Mouse (Mus musculus): ENCODE results near the gene Lpo. TPM values are rescaled to one million over a fixed set of nuclear protein-coding genes. Genes with fewer than 3 reads are reported as not detected.

Lpo gene
- 0.42 and 0.63 TPM in 2 replicates for polyA plus RNA-seq (2012; rRNA removed)

DNA sequence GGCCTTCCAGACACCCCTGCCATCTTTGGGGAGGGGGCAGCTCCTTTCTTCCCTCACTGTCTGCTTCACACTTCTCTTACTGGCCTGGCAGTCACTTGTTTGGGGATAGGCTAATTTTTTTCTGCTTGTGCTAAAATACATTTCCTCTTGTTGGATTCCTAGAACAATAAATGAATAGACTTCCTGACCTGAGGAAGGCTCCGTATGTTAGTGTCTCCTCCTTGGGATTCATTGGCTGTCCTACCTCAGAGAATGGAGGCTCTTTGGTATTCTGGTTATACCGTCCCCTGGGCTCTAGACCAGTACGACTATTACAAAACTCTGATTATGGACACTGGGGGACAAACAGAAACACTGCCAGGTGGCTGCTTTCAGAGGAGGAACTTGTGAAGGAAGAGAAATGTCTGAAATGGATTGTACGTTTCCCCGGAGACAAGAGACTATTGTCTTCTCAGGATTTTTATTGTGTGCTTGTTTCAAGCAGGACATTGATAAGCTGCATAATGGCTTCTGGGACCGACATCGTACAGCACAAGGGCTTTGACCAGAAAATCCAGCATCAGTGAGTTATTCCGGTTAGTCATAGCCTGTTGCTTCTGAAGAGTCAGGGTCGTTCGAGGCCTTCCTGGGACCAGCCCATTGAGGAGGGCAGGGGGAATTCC lies at the start of gene Lpo:
Lpo (minus strand) TSS at position 51 of the 662 bp plus-strand sequence.
- peak in 1 of 2 experiments; percentile 6 for DNase-seq (ENCODE audit: extremely low spot score in 1 of 2, low spot score in 1 of 2)

DNA sequence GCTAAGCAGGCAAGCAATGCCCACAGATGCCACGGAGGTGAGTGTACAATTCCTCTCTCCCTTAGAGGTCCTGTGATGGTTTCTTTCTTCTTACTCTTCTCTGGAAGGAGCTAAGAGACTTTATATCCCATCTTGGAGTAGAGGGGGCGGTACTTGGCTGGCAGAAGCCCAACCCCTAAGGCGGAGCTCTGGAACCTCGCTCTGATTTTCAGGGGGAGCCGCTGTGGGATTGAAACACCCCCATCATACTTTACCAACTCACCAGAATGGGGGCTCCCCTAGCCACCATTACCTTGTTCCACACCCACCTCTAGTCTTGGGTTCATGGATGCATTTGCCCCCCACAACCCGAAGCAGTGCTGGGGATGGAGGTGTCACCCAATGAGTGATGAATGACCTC lies 47.3 kb upstream of the Lpo start, which contains the start of gene Epx:
Epx (minus strand) TSS at position 101 of the 400 bp plus-strand sequence.
- DNase-seq (ENCODE audit: extremely low spot score in 1 of 2, low spot score in 1 of 2) = no peak

DNA sequence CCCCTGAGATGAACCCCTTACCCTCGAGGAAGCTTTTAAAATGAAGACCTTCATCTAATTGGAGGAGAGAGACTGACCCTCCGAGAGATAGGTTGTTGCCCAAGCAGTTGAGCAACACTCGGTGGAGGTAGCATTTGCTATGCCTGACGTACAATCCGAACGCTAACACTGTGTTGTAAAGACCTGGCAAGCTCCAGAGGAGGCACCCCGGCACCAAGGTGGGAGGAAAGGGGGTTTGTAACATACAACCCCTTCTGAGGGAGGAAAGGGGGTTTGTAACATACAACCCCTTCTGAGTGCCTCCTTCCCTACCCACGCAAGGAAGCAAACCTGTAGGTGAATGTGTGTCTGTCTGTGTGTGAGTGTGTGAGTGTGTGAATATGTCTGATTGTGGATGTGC lies 43.7 kb upstream of the Lpo start:
- DNase-seq (ENCODE audit: extremely low spot score in 1 of 2, low spot score in 1 of 2) = no peak

DNA sequence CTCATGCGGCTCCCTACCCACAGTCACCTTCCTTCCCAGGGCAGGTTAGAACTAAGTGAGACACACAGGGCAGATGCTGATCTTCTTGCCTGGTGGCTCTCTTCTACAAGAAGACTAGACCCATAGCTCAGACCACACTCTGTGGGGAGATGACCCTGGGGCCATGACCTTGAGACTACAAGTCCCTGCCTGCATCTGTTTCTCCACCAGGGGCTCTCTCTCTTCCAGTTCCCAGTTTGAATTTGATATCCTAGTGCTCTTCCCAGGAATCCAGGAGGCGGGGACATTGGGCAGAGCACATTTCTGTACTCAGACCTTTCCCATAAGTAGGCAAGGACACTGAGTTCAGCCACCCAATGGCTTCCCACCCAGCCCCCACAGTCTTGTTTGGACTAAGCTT lies 42.0 kb upstream of the Lpo start:
- no peak for DNase-seq (ENCODE audit: extremely low spot score in 1 of 2, low spot score in 1 of 2)

DNA sequence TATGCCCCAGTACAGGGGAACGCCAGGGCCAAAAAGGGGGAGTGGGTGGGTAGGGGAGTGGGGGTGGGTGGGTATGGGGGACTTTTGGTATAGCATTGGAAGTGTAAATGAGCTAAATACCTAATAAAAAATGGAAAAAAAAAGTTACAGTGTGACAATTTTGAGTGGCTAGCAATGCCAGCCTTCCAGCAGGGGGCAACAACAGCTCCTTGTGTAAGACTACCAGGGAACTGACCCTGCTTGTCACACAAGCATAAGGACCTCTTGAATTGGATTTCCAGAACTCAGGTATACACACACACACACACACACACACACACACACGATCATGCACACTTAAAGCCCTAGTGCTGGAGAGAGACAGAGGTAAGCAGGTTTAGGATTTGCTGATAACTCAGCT lies 38.8 kb upstream of the Lpo start:
- peak in 1 of 2 experiments; percentile 50 for DNase-seq (ENCODE audit: extremely low spot score in 1 of 2, low spot score in 1 of 2)

DNA sequence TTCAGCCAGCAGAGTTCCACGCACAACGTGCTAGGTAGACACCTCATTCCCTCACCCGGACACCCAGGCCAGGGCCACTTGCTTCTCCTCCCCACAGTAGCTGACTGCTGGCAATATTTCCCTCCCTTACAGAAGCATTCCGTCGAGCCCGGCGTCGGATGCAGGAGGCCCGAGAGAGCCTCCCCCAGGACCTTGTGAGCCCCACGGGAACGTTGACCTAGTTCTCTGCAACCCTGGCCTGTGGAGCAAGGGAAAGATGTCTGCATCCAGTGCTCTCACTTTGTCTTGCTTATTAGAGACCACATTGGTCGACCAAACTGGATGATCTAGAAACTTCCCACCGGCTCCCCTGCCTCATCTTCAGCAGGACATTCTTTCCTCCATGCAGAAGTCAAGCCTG lies 34.7 kb upstream of the Lpo start:
- no peak for DNase-seq (ENCODE audit: extremely low spot score in 1 of 2, low spot score in 1 of 2)

DNA sequence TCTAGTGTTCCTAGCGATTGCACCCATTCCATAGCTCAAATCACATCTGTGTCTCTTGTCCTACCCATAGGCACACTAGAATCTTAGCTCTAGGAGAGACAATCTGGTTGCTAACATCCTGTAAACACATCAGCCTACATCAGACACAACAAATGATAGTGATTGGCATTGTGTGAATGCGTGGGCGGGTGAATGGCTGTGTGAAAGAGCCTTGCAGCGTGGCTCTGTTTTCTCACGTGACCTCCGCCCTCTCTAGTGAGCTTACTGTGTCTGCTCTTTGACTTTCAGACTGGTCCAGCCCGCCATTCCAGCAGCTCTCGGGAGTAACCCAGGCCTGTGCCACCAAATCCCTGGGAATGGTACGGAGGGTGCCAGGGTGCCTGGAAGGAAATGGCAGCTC lies 32.3 kb upstream of the Lpo start:
- DNase-seq (ENCODE audit: extremely low spot score in 1 of 2, low spot score in 1 of 2) = peak in 1 of 2 experiments; percentile 8

DNA sequence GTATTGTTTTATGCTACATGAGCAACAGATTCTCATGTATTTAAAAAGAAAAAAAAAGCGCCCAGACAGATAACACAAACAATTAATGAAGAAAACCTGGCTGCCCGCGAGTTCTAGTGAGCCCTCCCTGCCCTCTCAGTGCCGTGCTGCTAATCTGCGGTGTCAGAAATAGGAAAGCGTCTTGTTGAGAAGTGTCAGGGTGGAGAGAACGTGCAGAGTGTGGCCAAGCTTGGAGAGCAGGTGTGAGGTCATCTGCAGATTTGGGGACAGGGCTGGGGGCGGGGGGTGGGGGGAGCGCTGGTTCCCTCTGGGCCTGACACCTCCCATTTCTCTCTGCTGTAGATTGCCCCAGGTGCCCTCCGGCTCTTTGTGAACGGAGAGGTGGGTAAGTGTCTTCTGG lies 31.2 kb upstream of the Lpo start:
- no peak for DNase-seq (ENCODE audit: extremely low spot score in 1 of 2, low spot score in 1 of 2)

DNA sequence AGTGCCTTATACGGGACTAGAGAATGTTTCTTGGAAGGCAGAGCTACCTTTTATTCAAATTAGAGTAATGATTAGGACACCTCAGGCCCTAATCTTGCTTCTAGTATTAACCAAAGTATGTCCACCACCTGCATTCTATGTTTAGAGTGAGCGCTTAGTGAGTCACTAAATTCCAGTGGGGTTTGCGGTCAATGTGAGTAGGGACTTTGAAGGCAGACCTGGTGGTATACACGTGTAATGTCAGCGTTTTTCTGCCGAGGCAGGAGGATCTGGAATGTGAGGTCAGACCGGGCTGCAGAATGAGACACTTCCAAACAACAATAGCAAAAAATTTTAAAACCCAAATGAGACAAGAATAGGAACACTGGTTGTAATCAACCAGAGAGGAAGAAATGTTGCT lies 26.5 kb upstream of the Lpo start:
- no peak for DNase-seq (ENCODE audit: extremely low spot score in 1 of 2, low spot score in 1 of 2)

DNA sequence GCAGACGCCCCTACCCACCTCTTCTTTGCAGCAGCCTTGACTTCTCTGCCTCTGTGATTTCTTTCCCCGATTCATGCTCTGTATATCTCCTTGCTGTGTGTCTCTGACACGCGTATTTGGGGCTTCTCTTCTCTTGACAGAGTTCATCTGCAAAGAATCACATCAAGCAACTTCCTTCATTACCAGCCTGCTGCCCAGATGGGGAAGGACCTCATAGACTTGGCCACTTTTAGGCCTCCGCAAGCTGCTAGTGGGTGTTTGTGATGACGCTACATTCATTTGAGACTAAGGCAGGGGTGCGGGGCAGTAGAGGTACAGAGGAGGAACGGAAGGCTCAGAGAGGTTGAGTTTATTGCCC lies 25.5 kb upstream of the Lpo start:
- peak; percentile 15 to 46 for DNase-seq (ENCODE audit: extremely low spot score in 1 of 2, low spot score in 1 of 2)

DNA sequence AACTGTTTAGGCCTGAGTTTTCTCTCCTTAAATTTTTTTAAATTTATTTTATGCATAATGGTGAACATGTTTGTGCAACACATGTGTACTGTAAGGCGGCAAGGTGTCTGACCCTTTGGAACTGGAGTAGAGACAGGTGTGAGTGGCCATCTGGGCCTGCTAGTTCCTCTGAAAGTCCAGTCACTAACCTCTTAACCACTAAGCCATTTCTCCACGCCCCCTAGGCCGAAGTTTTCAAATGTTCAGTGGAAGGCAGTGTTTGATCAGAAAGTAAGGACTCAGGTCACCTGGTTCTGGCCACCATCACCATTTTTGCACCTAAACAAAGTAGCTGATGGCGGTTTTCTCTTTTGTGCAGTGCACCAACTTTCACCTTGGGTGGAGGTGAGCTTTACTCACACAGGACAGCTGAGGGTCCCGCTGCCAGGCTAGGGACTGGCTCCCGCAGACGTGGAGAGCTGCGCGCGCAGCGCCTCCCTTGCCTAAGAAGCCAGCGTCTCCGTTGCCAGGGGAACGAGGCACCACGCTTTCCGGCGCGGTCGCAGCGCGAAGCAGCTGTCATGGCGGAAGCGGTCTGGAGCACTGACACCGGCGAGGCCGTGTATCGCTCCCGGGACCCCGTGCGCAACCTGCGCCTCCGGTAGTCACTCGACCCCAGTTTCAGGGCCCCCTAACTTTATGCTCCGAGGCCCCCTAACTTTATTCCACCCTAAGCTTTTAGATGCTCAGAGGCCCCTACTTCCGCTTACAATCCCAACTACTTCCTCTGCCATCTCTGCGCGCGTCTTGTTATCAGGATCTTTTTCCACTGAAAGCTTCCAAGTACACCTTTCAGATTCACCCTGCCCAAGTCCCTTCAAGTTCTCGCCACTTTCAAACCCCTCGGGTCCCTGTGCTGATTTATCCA lies 24.9 kb upstream of the Lpo start, which contains the start of gene Mks1:
Mks1 (plus strand) TSS at position 526 of the 907 bp plus-strand sequence.
- peak; percentile 80 to 92 for DNase-seq (ENCODE audit: extremely low spot score in 1 of 2, low spot score in 1 of 2)

DNA sequence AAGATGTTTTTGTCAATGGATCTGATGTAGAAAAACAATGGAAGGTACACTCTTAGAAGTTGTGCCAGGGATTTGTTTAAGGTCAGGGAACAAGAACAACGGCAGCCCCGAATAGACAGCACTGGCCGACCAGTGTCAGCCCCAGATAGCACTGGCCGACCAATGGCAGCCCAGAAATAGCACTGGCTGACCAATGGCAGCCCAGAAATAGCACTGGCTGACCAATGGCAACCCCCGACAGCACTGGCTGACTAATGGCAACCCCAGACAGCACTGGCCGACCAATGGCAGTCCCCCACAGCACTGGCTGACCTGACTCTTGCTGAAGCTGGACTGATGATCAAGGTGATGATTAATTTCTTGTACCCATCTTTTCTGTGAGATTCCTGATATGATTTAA lies 19.8 kb upstream of the Lpo start:
- no peak for DNase-seq (ENCODE audit: extremely low spot score in 1 of 2, low spot score in 1 of 2)

DNA sequence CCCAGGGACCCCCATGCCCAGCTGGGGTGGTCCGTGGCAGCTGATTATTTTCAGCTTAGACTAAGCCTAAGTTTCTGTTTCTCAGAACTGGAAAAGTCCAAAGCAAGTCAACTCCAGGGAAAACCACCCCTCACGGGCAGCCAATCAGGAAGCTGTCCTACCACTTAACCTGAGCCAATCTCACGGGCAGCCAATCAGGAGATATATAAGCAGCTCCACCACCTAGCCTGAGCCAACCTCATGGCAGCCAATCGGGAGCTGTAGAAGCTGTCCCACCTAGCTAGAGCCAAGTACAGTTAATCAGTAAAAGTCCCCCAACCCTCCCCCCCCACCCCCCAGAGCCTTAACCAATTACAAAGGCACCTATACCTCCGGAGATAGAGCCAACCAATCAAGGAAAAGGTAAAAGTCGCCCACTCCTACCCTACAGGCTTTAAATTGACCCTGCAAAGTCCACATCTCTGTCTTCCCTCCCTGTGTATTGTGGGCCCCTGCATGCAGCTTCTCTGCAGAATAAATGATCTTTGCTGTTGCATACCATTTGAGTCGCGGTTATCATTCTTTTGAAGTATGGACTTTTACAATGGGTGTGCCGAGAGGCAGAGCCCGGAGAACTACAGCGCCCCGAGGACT lies 19.0 kb upstream of the Lpo start:
- DNase-seq (ENCODE audit: extremely low spot score in 1 of 2, low spot score in 1 of 2) = no peak

DNA sequence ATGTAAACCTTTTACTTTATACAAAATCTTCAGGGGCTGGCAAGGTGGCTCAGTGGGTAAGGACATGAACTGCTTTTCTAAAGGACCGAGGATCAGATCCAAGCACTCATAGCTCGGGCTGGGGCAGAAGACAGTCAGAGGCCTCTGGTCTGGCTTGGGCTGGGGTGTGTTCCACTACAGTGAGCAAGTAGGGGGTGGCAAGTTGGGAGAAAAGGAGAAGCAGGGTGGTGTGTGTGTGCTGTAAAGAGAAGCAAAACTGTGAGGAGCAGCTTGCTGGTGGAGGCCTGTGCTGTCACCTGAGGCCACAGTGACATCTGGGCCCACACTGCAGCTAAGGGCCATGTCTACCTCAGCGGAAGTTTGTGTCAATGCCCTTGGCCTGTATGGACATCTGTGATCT lies 13.3 kb upstream of the Lpo start:
- no peak for DNase-seq (ENCODE audit: extremely low spot score in 1 of 2, low spot score in 1 of 2)

DNA sequence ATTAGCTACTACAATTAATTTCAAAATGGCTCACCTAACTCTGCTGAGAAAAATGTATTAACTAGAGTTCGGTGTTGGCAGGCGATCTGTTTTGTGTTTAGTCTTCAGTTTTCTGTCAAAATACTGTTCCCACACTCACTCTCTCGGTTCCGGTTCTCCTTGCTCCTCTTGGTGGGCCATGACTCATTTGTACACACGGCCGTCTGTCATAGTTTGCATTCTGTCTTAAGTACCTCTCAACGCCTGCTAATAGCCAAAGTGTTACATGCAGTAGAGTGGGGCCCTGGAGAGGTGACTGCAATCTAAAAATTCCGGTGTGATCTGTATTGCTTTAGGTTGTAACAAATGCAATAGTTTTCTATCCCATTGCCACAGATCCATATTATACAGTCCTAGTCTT lies 12.6 kb upstream of the Lpo start:
- DNase-seq (ENCODE audit: extremely low spot score in 1 of 2, low spot score in 1 of 2) = no peak

DNA sequence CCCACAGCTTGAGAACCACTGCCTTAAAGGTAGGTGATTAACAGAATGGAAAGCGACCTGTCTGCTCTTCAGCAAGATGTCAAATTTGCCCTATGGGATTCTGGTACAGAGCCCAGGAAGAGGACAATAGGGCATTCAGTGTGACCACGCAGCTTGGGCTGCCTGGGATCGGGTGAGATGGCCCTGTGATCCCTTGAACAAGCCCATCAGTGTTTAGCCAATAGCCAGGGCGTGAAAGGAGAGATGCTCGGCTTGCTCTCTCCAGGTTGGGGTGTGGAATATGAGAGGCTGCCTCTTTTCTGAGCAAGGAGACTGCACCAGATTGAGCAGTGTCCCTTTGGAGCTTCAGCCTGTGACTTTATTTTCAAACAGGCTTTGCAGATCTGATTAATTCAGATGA lies 6.6 kb downstream of the Lpo start:
- DNase-seq (ENCODE audit: extremely low spot score in 1 of 2, low spot score in 1 of 2) = peak in 1 of 2 experiments; percentile 9

DNA sequence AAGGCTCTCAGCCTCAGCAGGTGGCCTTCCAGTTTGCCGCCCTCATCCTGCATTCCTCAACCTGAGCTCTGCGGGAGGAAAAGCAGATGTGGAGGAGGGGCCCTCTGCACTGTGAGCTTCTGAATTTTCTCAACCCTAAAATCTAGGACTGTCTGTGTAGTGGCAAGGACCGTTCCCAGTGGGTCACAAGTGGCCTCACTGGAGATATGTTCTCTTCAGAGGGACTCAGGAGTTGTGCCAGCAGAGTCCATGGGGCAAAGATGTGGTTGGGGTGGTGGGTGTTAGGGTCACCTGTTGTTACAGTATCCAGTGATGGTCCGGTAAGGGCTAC lies 10.7 kb downstream of the Lpo start:
- no peak for DNase-seq (ENCODE audit: extremely low spot score in 1 of 2, low spot score in 1 of 2)

DNA sequence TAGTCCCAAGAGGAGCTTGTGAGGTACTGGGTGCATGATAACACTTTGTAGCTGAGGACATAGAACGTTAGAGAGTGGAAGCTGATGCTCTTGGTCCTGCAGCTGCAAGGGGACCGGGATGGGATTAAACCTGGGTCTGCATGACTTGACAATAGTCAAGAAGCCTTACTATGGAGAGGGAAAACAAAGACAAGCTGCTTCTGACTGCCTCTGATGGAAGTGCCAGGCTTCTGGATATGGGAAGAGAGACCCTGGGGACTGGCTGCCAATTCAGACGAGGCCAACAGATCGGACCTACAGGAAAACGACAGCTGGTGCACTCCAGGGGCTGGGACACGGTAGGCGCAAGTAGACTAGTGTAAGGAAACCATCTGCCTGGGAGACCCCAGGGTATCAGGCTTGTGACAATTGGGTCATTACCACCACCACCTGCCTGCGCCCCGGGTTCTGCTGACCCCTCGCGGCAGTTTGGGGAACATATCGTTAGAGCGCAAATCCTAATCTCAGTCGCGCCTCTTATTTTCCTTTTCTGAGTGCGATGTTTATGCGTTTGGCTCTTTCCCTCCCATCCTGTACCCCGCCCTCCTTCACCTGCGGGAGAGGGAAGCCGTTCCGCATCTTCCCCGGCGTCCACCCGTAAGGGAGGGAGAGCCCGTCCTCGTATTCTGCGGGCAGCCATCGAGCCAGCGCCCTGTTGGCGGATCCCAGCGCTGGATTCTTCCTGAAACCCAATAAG lies 11.2 kb downstream of the Lpo start:
- peak in 1 of 2 experiments; percentile 50 for DNase-seq (ENCODE audit: extremely low spot score in 1 of 2, low spot score in 1 of 2)

DNA sequence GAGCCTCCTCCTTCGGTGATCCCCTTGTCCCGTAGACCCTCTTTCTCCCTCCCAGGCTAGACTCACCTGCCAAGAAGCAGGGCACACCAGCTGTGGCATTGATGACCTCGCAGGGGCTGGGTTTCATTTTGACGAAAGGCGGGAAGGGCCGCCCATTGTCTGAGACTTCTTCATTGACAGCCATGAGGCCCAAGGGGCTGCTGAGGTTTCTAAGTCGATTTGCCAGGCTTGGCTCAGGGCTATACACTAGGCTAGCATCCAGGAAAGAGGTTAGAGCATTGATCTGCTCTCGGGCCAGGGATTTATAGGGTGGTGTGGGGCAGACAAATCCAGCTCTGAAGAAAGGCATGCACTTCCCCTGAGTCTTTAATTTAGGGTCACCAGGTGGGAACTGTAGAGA lies 13.3 kb downstream of the Lpo start:
- no peak for DNase-seq (ENCODE audit: extremely low spot score in 1 of 2, low spot score in 1 of 2)

DNA sequence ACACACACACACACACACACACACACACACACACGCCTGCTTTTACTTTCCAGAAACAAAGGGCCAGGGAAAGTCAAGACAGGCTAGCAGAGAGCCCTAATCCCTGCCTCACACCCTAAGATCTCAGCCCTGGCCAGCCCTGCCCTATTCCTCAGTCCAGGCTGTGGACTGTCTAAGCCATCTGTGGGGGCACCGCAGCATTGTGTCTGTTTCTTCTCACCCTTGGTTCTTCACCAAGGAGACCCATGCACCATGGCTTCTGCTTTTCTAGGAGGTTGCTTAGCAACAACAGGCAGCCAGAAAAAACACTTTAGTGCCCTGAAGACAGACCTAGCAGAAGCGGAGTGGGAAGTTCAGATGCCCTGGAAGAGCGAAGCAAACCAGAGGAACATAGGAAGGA lies 16.7 kb downstream of the Lpo start:
- peak in 1 of 2 experiments; percentile 19 for DNase-seq (ENCODE audit: extremely low spot score in 1 of 2, low spot score in 1 of 2)

DNA sequence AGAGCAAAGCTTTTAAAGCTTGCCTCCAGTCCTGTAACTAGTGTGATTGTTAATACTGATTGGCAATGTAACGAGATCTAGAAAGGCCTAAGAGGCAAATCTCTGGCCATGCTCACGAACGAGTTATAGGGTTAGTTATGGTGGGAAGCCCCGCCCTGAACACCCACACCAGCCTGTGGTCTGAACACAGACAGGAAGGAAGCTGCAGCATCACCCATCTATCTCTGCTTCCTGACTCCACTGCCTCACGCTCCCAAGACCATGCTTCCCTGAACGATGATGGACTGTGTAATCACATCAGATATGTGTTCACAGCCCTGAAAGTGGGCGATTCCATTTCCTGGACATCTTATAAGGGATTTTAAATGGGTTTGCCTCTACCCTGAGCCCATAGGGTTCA lies 19.9 kb downstream of the Lpo start:
- DNase-seq (ENCODE audit: extremely low spot score in 1 of 2, low spot score in 1 of 2) = no peak
